ENCODE assay signal across 13 mouse cellular contexts in the genomic region with DNA sequence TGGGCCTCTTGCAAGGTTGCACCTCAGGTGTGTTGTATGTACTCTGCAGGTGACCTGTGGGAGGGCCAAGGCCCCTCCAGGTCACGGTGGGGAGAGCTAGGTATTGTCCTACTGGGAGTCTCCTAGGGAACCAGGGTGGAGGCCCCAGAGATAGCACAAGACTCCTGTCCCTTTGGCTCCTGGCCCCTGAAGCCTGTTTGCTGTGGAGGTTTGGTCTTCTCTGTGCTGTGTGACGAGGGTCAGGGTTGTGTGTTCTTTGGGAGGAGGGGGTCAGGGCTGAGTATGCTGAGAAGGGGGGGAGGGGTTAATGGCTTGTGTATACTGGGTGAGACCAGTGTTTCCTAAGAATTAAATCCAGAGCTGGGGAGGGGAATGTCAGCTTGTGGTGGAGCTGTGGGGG. TPM values are rescaled to one million over a fixed set of nuclear protein-coding genes. Genes with fewer than 3 reads are reported as not detected.
DNase-seq lines count a peak whose midpoint lies in the region; ATAC-seq and TF ChIP-seq lines count a peak whose summit lies in the region.
"Had no signal": no experiment of that assay in that cellular context is flagged by ENCODE, and none has a peak within 500 bp of the region (broad histone marks: within the 10 kb centered on the region; RNA-seq: fewer than 3 reads in every experiment).

No protein-coding gene starts in this region.

- peaks cover 51% of the 10 kb centered on the region for H3K36me3 ChIP-seq in heart, embryonic 12.5 days
- H3K36me3 ChIP-seq in intestine, embryonic 16.5 days (ENCODE audit: control insufficient read depth, insufficient read depth, low read length): peaks cover 8% of the 10 kb centered on the region; the same call in 1 of the 2 replicates
- no peaks in the 10 kb centered on the region; the same call in 1 of the 2 replicates for H3K36me3 ChIP-seq in stomach, embryonic 16.5 days (ENCODE audit: control insufficient read depth, insufficient read depth, low read length)

- H3K4me2 ChIP-seq in heart, embryonic 12.5 days: peak overlapping the region; percentile 55; the same call in 1 of the 2 replicates
- H3K4me2 ChIP-seq in intestine, embryonic 16.5 days (ENCODE audit: low read depth, low read length): peak overlapping the region; percentile 1; the same call in 1 of the 2 replicates
- 0 out of 2 replicates have a peak overlapping the region, but pooled peaks have one; percentile 48 for H3K4me2 ChIP-seq in stomach, embryonic 16.5 days (ENCODE audit: low read depth, low read length)

- peaks cover 76% of the 10 kb centered on the region for H3K4me1 ChIP-seq in heart, embryonic 12.5 days (replicated peaks)
- H3K4me1 ChIP-seq in lung, adult 2 months (ENCODE audit: control insufficient read depth, insufficient read depth, low read length): peaks cover 52% of the 10 kb centered on the region
- H3K4me1 ChIP-seq in intestine, embryonic 16.5 days (ENCODE audit: control insufficient read depth, insufficient read depth, low read length): peaks cover 66% of the 10 kb centered on the region
- H3K4me1 ChIP-seq in stomach, embryonic 16.5 days (ENCODE audit: control insufficient read depth, insufficient read depth, low read length): peaks cover 70% of the 10 kb centered on the region

- no peak for DNase-seq in heart, adult 9 months (ENCODE audit: low spot score in 2 of 2)
- peak; percentile 9 for DNase-seq in lung, postnatal 10 days
- no peak for DNase-seq in lung, adult 2 months
- DNase-seq in cerebellum, adult 11-12 months: no peak
- DNase-seq: left cerebral cortex, postnatal 4 days; thymus, adult 18-20 months had no signal

- peak; percentile 17; the same call in 1 of the 2 replicates for ATAC-seq in heart, embryonic 12.5 days (ENCODE audit: insufficient number of reproducible peaks, low FRiP score)
- ATAC-seq in intestine, embryonic 16.5 days: peak; percentile 41
- ATAC-seq in stomach, embryonic 16.5 days (ENCODE audit: insufficient read depth, low FRiP score): peak; percentile 75
- no peak for ATAC-seq in monocyte, adult 5-6 weeks (replicated peaks; ENCODE audit: insufficient number of reproducible peaks, low FRiP score, low TSS enrichment, poor library complexity, severe bottlenecking)
- ATAC-seq: hindbrain, embryonic 16.5 days had no signal

- peak overlapping the region; percentile 44; the same call in 1 of the 2 replicates for H3K9ac ChIP-seq in heart, embryonic 12.5 days
- no peak overlapping the region for H3K9ac ChIP-seq in intestine, embryonic 16.5 days (ENCODE audit: low read depth, low read length)
- H3K9ac ChIP-seq in stomach, embryonic 16.5 days (ENCODE audit: low read length): no peak overlapping the region

- H3K9me3 ChIP-seq in heart, embryonic 12.5 days (replicated peaks): no peaks in the 10 kb centered on the region
- no peaks in the 10 kb centered on the region for H3K9me3 ChIP-seq in intestine, embryonic 16.5 days (ENCODE audit: control insufficient read depth, low read length)
- H3K9me3 ChIP-seq in stomach, embryonic 16.5 days (replicated peaks; ENCODE audit: control insufficient read depth, low read length): no peaks in the 10 kb centered on the region
- H3K9me3 ChIP-seq: embryonic facial prominence, embryonic 13.5 days had no signal

- H3K4me3 ChIP-seq in heart, embryonic 12.5 days: no peak overlapping the region
- no peak overlapping the region for H3K4me3 ChIP-seq in lung, adult 2 months (replicated peaks; ENCODE audit: extremely low read depth, low read depth, low read length)
- H3K4me3 ChIP-seq in intestine, embryonic 16.5 days (ENCODE audit: low read length): no peak overlapping the region
- H3K4me3 ChIP-seq in stomach, embryonic 16.5 days (replicated peaks; ENCODE audit: low read length): no peak overlapping the region
- H3K4me3 ChIP-seq: embryonic facial prominence, embryonic 13.5 days had no signal

- WGBS in heart, embryonic 12.5 days: 16% methylated on average over 2 of the region's 2 CpGs
- WGBS in lung, adult 2 months: 31% methylated on average over 2 of the region's 2 CpGs
- 30% methylated on average over 2 of the region's 2 CpGs for WGBS in intestine, embryonic 16.5 days
- WGBS in stomach, embryonic 16.5 days: 13% methylated on average over 2 of the region's 2 CpGs

- TF ChIP-seq POLR2A in lung, adult 2 months (IDR thresholded peaks at IDR 0.05; ENCODE audit: borderline replicate concordance, extremely low read depth, low read depth, low read length): no peak

- no peak for TF ChIP-seq CTCF in lung, adult 2 months (IDR thresholded peaks at IDR 0.05; ENCODE audit: insufficient read depth, low read length)

- no peaks in the 10 kb centered on the region for H3K27me3 ChIP-seq in heart, embryonic 12.5 days (replicated peaks)
- no peaks in the 10 kb centered on the region for H3K27me3 ChIP-seq in intestine, embryonic 16.5 days (replicated peaks; ENCODE audit: control insufficient read depth, insufficient read depth, low read length)
- H3K27me3 ChIP-seq in stomach, embryonic 16.5 days (ENCODE audit: control insufficient read depth, insufficient read depth, low read length): no peaks in the 10 kb centered on the region
- H3K27me3 ChIP-seq: CH12.LX; embryonic facial prominence, embryonic 13.5 days had no signal

- H3K27ac ChIP-seq in heart, embryonic 12.5 days (ENCODE audit: poor library complexity, severe bottlenecking): peak overlapping the region; percentile 38
- H3K27ac ChIP-seq in intestine, embryonic 16.5 days (ENCODE audit: low read length): peak overlapping the region; percentile 82
- H3K27ac ChIP-seq in stomach, embryonic 16.5 days (ENCODE audit: low read length): peak overlapping the region; percentile 88

RNA-seq across cellular contexts. Expression of a gene that starts 25.7 kb away (rescaled TPM):
- polyA plus RNA-seq in heart, embryonic 12.5 days (2016; fragmentation: Nextera tagmentation; extraction: Ambion mirVana): 33.8 and 35.1 TPM in 2 replicates
- 59.0 and 62.2 TPM in 2 replicates for polyA plus RNA-seq in lung, adult 2 months (2012; rRNA removed)
- 28.2 and 31.2 TPM in 2 replicates for polyA plus RNA-seq in intestine, embryonic 16.5 days (2015; fragmentation: Nextera tagmentation; extraction: Ambion mirVana)
- polyA plus RNA-seq in stomach, embryonic 16.5 days (2015; fragmentation: Nextera tagmentation; extraction: Ambion mirVana): 28.8 and 30.1 TPM in 2 replicates
- total RNA-seq in monocyte, adult 5-6 weeks (2017): 61.0 to 76.9 TPM (median 62.9 TPM) in 3 replicates

RNA-seq across cellular contexts. Expression of a gene that starts 29.5 kb away (rescaled TPM):
- polyA plus RNA-seq in heart, embryonic 12.5 days (2016; fragmentation: Nextera tagmentation; extraction: Ambion mirVana): 3.5 and 3.9 TPM in 2 replicates
- polyA plus RNA-seq in lung, adult 2 months (2012; rRNA removed): 0.29 and 0.40 TPM in 2 replicates
- 0.17 TPM in 1 of 2 replicates, not detected in the other for polyA plus RNA-seq in intestine, embryonic 16.5 days (2015; fragmentation: Nextera tagmentation; extraction: Ambion mirVana)
- polyA plus RNA-seq in stomach, embryonic 16.5 days (2015; fragmentation: Nextera tagmentation; extraction: Ambion mirVana): 0.44 TPM in 1 of 2 replicates, not detected in the other
- not detected in 3 replicates for total RNA-seq in monocyte, adult 5-6 weeks (2017)

RNA-seq across cellular contexts. Expression of a gene that starts 45.8 kb away (rescaled TPM):
- polyA plus RNA-seq in heart, embryonic 12.5 days (2016; fragmentation: Nextera tagmentation; extraction: Ambion mirVana): 27.0 and 27.7 TPM in 2 replicates
- polyA plus RNA-seq in lung, adult 2 months (2012; rRNA removed): 0.16 and 0.25 TPM in 2 replicates
- 18.9 and 23.0 TPM in 2 replicates for polyA plus RNA-seq in intestine, embryonic 16.5 days (2015; fragmentation: Nextera tagmentation; extraction: Ambion mirVana)
- 26.9 and 28.1 TPM in 2 replicates for polyA plus RNA-seq in stomach, embryonic 16.5 days (2015; fragmentation: Nextera tagmentation; extraction: Ambion mirVana)
- 0.67 to 1.7 TPM (median 0.75 TPM) in 3 replicates for total RNA-seq in monocyte, adult 5-6 weeks (2017)

Comparison
In these comparisons a context has a peak if more than half of its experiments do, and no peak if none do; other contexts are left out.
1. H3K27ac ChIP-seq: peak in every context shown above with its lines; median percentile 88 in stomach, embryonic 16.5 days; 82 in intestine, embryonic 16.5 days; 38 in heart, embryonic 12.5 days.
2. H3K4me2 ChIP-seq: peak in every context shown above with its lines; median percentile 55 in heart, embryonic 12.5 days; 48 in stomach, embryonic 16.5 days; 1 in intestine, embryonic 16.5 days.
3. RNA of a gene that starts 45.8 kb away (polyA plus RNA-seq): 26.9 to 28.1 TPM in stomach, embryonic 16.5 days, 27.0 to 27.7 TPM in heart, embryonic 12.5 days and 18.9 to 23.0 TPM in intestine, embryonic 16.5 days; 0.16 to 0.25 TPM in lung, adult 2 months; every median in the first group is over 10 times any median in the second.